8 mouse cellular contexts compared by ENCODE assay signal in the genomic region with DNA sequence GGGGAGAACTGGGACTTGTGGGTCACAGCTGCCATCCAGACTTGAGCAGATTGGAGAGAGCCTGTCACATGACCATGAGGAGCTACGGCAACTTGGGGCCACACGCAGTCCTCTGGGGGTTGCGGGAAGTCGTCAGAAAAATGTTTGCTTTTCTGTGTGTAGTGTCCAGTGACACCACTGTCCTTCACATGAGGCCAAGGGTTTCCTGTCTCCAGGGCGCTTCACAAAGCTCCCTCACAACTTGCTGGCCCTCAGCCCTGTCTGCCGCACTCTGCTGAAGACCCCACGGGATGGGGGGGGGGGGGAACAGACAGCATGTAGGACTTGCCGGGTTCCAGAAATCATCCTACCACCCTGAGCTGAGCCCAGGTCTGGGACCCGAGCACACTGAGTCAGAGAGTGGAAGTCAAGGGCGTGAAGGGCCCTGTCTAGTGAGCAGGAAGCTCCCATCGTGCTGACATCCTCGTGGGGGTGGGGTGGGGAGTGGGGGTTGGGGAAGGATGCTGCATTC. TPM values are rescaled to one million over a fixed set of nuclear protein-coding genes. Genes with fewer than 3 reads are reported as not detected.
DNase-seq lines count a peak whose midpoint lies in the region; ATAC-seq and TF ChIP-seq lines count a peak whose summit lies in the region.

No protein-coding gene starts in this region.

- DNase-seq in adrenal gland, adult 2 months: peak; percentile 48
- no peak for DNase-seq in adrenal gland, postnatal 4 days (ENCODE audit: low spot score in 2 of 2)
- peak; percentile 72 for DNase-seq in thymus, postnatal 0 days (ENCODE audit: low spot score)
- no peak for DNase-seq in thymus, postnatal 10 days (ENCODE audit: low spot score in 2 of 2)
- no peak for DNase-seq in liver, embryonic 11.5 days (ENCODE audit: low spot score)
- no peak for DNase-seq in testis, postnatal 10 days (ENCODE audit: low spot score)
- no peak for DNase-seq in urinary bladder, postnatal 14 days (ENCODE audit: low spot score)

- H3K36me3 ChIP-seq in liver, embryonic 11.5 days (ENCODE audit: control insufficient read depth, insufficient read depth, low read length): no peaks in the 10 kb centered on the region
- no peaks in the 10 kb centered on the region for H3K36me3 ChIP-seq in small intestine, adult 2 months (ENCODE audit: control insufficient read depth, insufficient read depth, low read length)

- ATAC-seq in liver, embryonic 11.5 days (replicated peaks; ENCODE audit: low FRiP score): no peak

- H3K27me3 ChIP-seq in liver, embryonic 11.5 days (replicated peaks; ENCODE audit: control insufficient read depth, insufficient read depth, low read length): no peaks in the 10 kb centered on the region
- no peaks in the 10 kb centered on the region for H3K27me3 ChIP-seq in small intestine, adult 2 months (ENCODE audit: control insufficient read depth, insufficient read depth, low read length)

- no peaks in the 10 kb centered on the region for H3K9me3 ChIP-seq in liver, embryonic 11.5 days (ENCODE audit: control insufficient read depth, low read length)

- 23% methylated on average over 12 of the region's 12 CpGs for WGBS in liver, embryonic 11.5 days
- 59% methylated on average over 12 of the region's 12 CpGs for WGBS in small intestine, adult 2 months

- TF ChIP-seq POLR2A in small intestine, adult 2 months (IDR thresholded peaks at IDR 0.05; ENCODE audit: low read depth, low read length): no peak

- H3K4me3 ChIP-seq in liver, embryonic 11.5 days (ENCODE audit: low read depth, low read length): no peak overlapping the region
- no peak overlapping the region for H3K4me3 ChIP-seq in small intestine, adult 2 months (ENCODE audit: low read depth, low read length)

- peak overlapping the region; percentile 35 for H3K4me2 ChIP-seq in liver, embryonic 11.5 days

- 0 out of 2 replicates have a peak overlapping the region, but pooled peaks have one; percentile 9 for H3K27ac ChIP-seq in liver, embryonic 11.5 days (ENCODE audit: low read depth, low read length)
- H3K27ac ChIP-seq in small intestine, adult 2 months (ENCODE audit: insufficient read depth, low read depth, low read length): peak overlapping the region; percentile 46

- TF ChIP-seq CTCF in small intestine, adult 2 months (IDR thresholded peaks at IDR 0.05; ENCODE audit: extremely low read depth, insufficient read length, insufficient replicate concordance, low read depth, low read length): no peak

- 0 out of 2 replicates have a peak overlapping the region, but pooled peaks have one; percentile 41 for H3K9ac ChIP-seq in liver, embryonic 11.5 days (ENCODE audit: low read depth, low read length)

- peaks cover 30% of the 10 kb centered on the region for H3K4me1 ChIP-seq in liver, embryonic 11.5 days (replicated peaks; ENCODE audit: control insufficient read depth, insufficient read depth, low read length)
- peaks cover 23% of the 10 kb centered on the region for H3K4me1 ChIP-seq in small intestine, adult 2 months (ENCODE audit: control insufficient read depth, insufficient read depth, insufficient read length, low read length)

RNA-seq across cellular contexts. Expression of gene Trmt61a, which starts 16.4 kb away (rescaled TPM):
- 10 to 100 TPM; 13.7 to 15.8 TPM for total RNA-seq in adrenal gland, adult 2 months (2021)
- 74.9 and 79.6 TPM in 2 replicates for polyA plus RNA-seq in adrenal gland, adult 2 months (2012; rRNA removed)
- 10 to 100 TPM; 11.7 to 13.8 TPM for total RNA-seq in adrenal gland, postnatal 4 days (2021)
- polyA plus RNA-seq in thymus, postnatal 0 days (2015; fragmentation: Nextera tagmentation; extraction: Ambion mirVana): 9.8 and 12.0 TPM in 2 replicates
- 16.8 and 21.0 TPM in 2 replicates for polyA plus RNA-seq in liver, embryonic 11.5 days (2014; fragmentation: Nextera tagmentation; extraction: Ambion mirVana)
- polyA plus RNA-seq in small intestine, adult 2 months (2012; rRNA removed): 24.9 and 33.6 TPM in 2 replicates

RNA-seq across cellular contexts. Expression of gene Bag5, which starts 18.7 kb away (rescaled TPM):
- total RNA-seq in adrenal gland, adult 2 months (2021): 10 to 100 TPM; 32.5 to 37.7 TPM
- polyA plus RNA-seq in adrenal gland, adult 2 months (2012; rRNA removed): 8.0 and 12.0 TPM in 2 replicates
- total RNA-seq in adrenal gland, postnatal 4 days (2021): 10 to 100 TPM; 35.8 to 37.0 TPM
- 50.7 and 54.1 TPM in 2 replicates for polyA plus RNA-seq in thymus, postnatal 0 days (2015; fragmentation: Nextera tagmentation; extraction: Ambion mirVana)
- polyA plus RNA-seq in liver, embryonic 11.5 days (2014; fragmentation: Nextera tagmentation; extraction: Ambion mirVana): 41.0 and 44.7 TPM in 2 replicates
- polyA plus RNA-seq in small intestine, adult 2 months (2012; rRNA removed): 3.4 and 5.5 TPM in 2 replicates

RNA-seq across cellular contexts. Expression of gene Apopt1, which starts 18.7 kb away (rescaled TPM):
- 10 to 100 TPM; 67.7 to 70.0 TPM for total RNA-seq in adrenal gland, adult 2 months (2021)
- polyA plus RNA-seq in adrenal gland, adult 2 months (2012; rRNA removed): 191 and 279 TPM in 2 replicates
- 10 to 100 TPM; 65.4 to 70.1 TPM for total RNA-seq in adrenal gland, postnatal 4 days (2021)
- 60.1 and 66.6 TPM in 2 replicates for polyA plus RNA-seq in thymus, postnatal 0 days (2015; fragmentation: Nextera tagmentation; extraction: Ambion mirVana)
- polyA plus RNA-seq in liver, embryonic 11.5 days (2014; fragmentation: Nextera tagmentation; extraction: Ambion mirVana): 60.3 and 67.7 TPM in 2 replicates
- 12.1 and 16.7 TPM in 2 replicates for polyA plus RNA-seq in small intestine, adult 2 months (2012; rRNA removed)

RNA-seq across cellular contexts. Expression of gene Ckb, which starts 22.2 kb away (rescaled TPM):
- total RNA-seq in adrenal gland, adult 2 months (2021): 10 to 100 TPM; 30.9 to 96.5 TPM
- 192 and 265 TPM in 2 replicates for polyA plus RNA-seq in adrenal gland, adult 2 months (2012; rRNA removed)
- total RNA-seq in adrenal gland, postnatal 4 days (2021): 10 to 100 TPM; 39.6 to 40.9 TPM
- polyA plus RNA-seq in thymus, postnatal 0 days (2015; fragmentation: Nextera tagmentation; extraction: Ambion mirVana): 137 and 143 TPM in 2 replicates
- 91.3 and 94.1 TPM in 2 replicates for polyA plus RNA-seq in liver, embryonic 11.5 days (2014; fragmentation: Nextera tagmentation; extraction: Ambion mirVana)
- polyA plus RNA-seq in small intestine, adult 2 months (2012; rRNA removed): 599 and 1,328 TPM in 2 replicates

Comparison
In these comparisons a context has a peak if more than half of its experiments do, and no peak if none do; other contexts are left out.
1. DNase-seq: peak in adrenal gland, adult 2 months (single experiment) and thymus, postnatal 0 days (single experiment); none in adrenal gland, postnatal 4 days (0 of 2), thymus, postnatal 10 days (0 of 2), liver, embryonic 11.5 days (single experiment), testis, postnatal 10 days (single experiment) and urinary bladder, postnatal 14 days (single experiment).